Mouse (Mus musculus) gastrocnemius, postnatal 36 days (tissue): ENCODE data around the gene H2afx. TPM values are rescaled to one million over a fixed set of nuclear protein-coding genes. Genes with fewer than 3 reads are reported as not detected.
"Not testable (repeated sequence)": the region's sequence is repeated elsewhere in the genome, so short reads cannot be mapped to it uniquely, and the experiment has no call there.

Experiments
- DNase-seq, 2 experiments: peaks; one replicate each; pipeline ENCODE4 v3.0.0; 2022
- intact Hi-C: fragments of 180-260 bp; cut with DNase I; formaldehyde crosslinking; loops from one replicate; pipeline ENCODE4 v1.15.1; 2025
- long read RNA-seq, 2 experiments: library from polyadenylated mRNA; stranded (forward); transcript quantifications; one replicate each; pipeline ENCODE4 v2.0.0; 2021
- total RNA-seq, 2 experiments: library from RNA; stranded (reverse); gene quantifications; 2 replicates each; pipeline ENCODE4 v1.2.3; 2021

Gene H2afx
- 10 to 100 TPM in 1 of 2 experiments, 1 to 10 TPM in 1; 10.0 to 12.9 TPM for total RNA-seq
- long read RNA-seq, experiment 1, transcript H2afx-201 (1 exons, 1,384 nt) = major isoform, 9 of 9 reads
- long read RNA-seq, experiment 1, partial matches to known transcripts = 0 of 9 reads
- long read RNA-seq, experiment 1, other reads (novel, unspliced or antisense) = 0 of 9 reads
- long read RNA-seq, experiment 2, transcript H2afx-201 (1 exons, 1,384 nt) = major isoform, 17 of 17 reads
- long read RNA-seq, experiment 2, partial matches to known transcripts = 0 of 17 reads
- long read RNA-seq, experiment 2, other reads (novel, unspliced or antisense) = 0 of 17 reads

GRCm38 (mm10) chr9:44334396-44335330 is at the start of gene H2afx:
Gene H2afx, plus strand, starts transcription at chr9:44334694.
- intact Hi-C loops = loop anchor here (5.0 kb wide), 1 partner anchor 53 kb away; no protein-coding TSS in a partner anchor
- peak; percentile 93 to 96 for DNase-seq

GRCm38 (mm10) chr9:44286256-44286850 is 48.1 kb upstream of the H2afx start:
- no peak for DNase-seq
- intact Hi-C loops = no loop called here

- DNase-seq = no peak
- intact Hi-C loops = no loop called here
Observed at GRCm38 (mm10) chr9:44287003-44287400, 47.5 kb upstream of the H2afx start.

GRCm38 (mm10) chr9:44287401-44288075 is 47.0 kb upstream of the H2afx start:
- no peak for DNase-seq
- intact Hi-C loops = no loop called here

- intact Hi-C loops = no loop called here
- DNase-seq = no peak
Observed at GRCm38 (mm10) chr9:44288076-44288958, 46.2 kb upstream of the H2afx start, which contains the start of gene Abcg4. Gene Abcg4, minus strand, starts transcription at chr9:44288615.

- intact Hi-C loops = no loop called here
- DNase-seq = no peak
Observed at GRCm38 (mm10) chr9:44288959-44289291, 45.6 kb upstream of the H2afx start.

- intact Hi-C loops = no loop called here
- no peak for DNase-seq
Observed at GRCm38 (mm10) chr9:44292490-44292889, 42.0 kb upstream of the H2afx start.

GRCm38 (mm10) chr9:44300001-44300400 is 34.5 kb upstream of the H2afx start:
- DNase-seq, intact Hi-C loops: not testable (repeated sequence)

- DNase-seq = peak; percentile 96 to 99
- intact Hi-C loops = loop anchor here (2.0 to 5.0 kb wide), 2 partner anchors 15 to 37 kb away; partner anchors contain the start of genes C2cd2l and Hmbs
Observed at GRCm38 (mm10) chr9:44305466-44306079, 28.9 kb upstream of the H2afx start, which contains the start of gene Hinfp. Gene Hinfp, minus strand, starts transcription at chr9:44305671.

GRCm38 (mm10) chr9:44306532-44306931 is 28.0 kb upstream of the H2afx start:
- no peak for DNase-seq
- intact Hi-C loops = loop anchor here (5.0 kb wide), 1 partner anchor 36 kb away; the partner anchor contains the start of gene Hmbs

- intact Hi-C loops = loop anchor here (5.0 kb wide), 1 partner anchor 35 kb away; the partner anchor contains the start of gene Hmbs
Observed at GRCm38 (mm10) chr9:44307248-44307647, 27.2 kb upstream of the H2afx start.

GRCm38 (mm10) chr9:44309756-44310155 is 24.7 kb upstream of the H2afx start:
- intact Hi-C loops = loop anchor here (5.0 kb wide), 1 partner anchor 33 kb away; the partner anchor contains the start of gene Hmbs

More at GRCm38 (mm10) chr9:44307248-44307647, 27.2 kb upstream of the H2afx start:
- no peak for DNase-seq

GRCm38 (mm10) chr9:44310750-44311135 is 23.8 kb upstream of the H2afx start:
- no peak for DNase-seq
- intact Hi-C loops = no loop called here

More at GRCm38 (mm10) chr9:44309756-44310155, 24.7 kb upstream of the H2afx start:
- no peak for DNase-seq

- no peak for DNase-seq
- intact Hi-C loops = no loop called here
Observed at GRCm38 (mm10) chr9:44311136-44312134, 23.1 kb upstream of the H2afx start.

- intact Hi-C loops = no loop called here
Observed at GRCm38 (mm10) chr9:44313476-44314256, 20.8 kb upstream of the H2afx start.

GRCm38 (mm10) chr9:44314257-44314547 is 20.3 kb upstream of the H2afx start:
- no peak for DNase-seq
- intact Hi-C loops = no loop called here

More at GRCm38 (mm10) chr9:44313476-44314256, 20.8 kb upstream of the H2afx start:
- no peak for DNase-seq

GRCm38 (mm10) chr9:44314910-44315309 is 19.6 kb upstream of the H2afx start:
- no peak for DNase-seq
- intact Hi-C loops = no loop called here
